Mouse (Mus musculus): Measurements from ENCODE around the gene Rnpepl1. TPM values are rescaled to one million over a fixed set of nuclear protein-coding genes. Genes with fewer than 3 reads are reported as not detected.

Gene Rnpepl1
- total RNA-seq, 2 experiments from 2014 or later, result 77.8 to 77.9 TPM

Other genes with a start within 250 kb of the Rnpepl1 start
- gene Gpc1, start 79.1 kb upstream of the Rnpepl1 start, total RNA-seq (2021), result 100 to 1,000 TPM; 366 to 368 TPM
- gene Ankmy1, start 7.9 kb upstream of the Rnpepl1 start, total RNA-seq (2021), result not detected
- gene Dusp28, start 3.8 kb upstream of the Rnpepl1 start, total RNA-seq (2021), result 10 to 100 TPM; 11.9 to 13.2 TPM
- 1 to 10 TPM; 6.9 TPM for gene Capn10, start 23.6 kb downstream of the Rnpepl1 start, total RNA-seq (2021)
- gene Gpr35, start 40.1 kb downstream of the Rnpepl1 start, total RNA-seq (2021), result under 1 TPM; 0.36 to 0.75 TPM
- not detected for gene Aqp12, start 95.6 kb downstream of the Rnpepl1 start, total RNA-seq (2021)
- gene Kif1a, start 191.2 kb downstream of the Rnpepl1 start, total RNA-seq (2021), result 1 to 10 TPM in 1 of 2 experiments, under 1 TPM in 1; 0.94 to 1.6 TPM
- not detected for gene Agxt, start 224.5 kb downstream of the Rnpepl1 start, total RNA-seq (2021)

All from heart, postnatal 25 days (tissue).